Mouse (Mus musculus): ENCODE data around the gene Slc48a1. TPM values are rescaled to one million over a fixed set of nuclear protein-coding genes. Genes with fewer than 3 reads are reported as not detected.

Gene Slc48a1
- polyA plus RNA-seq, 2 experiments = 35.0 to 73.9 TPM

DNA sequence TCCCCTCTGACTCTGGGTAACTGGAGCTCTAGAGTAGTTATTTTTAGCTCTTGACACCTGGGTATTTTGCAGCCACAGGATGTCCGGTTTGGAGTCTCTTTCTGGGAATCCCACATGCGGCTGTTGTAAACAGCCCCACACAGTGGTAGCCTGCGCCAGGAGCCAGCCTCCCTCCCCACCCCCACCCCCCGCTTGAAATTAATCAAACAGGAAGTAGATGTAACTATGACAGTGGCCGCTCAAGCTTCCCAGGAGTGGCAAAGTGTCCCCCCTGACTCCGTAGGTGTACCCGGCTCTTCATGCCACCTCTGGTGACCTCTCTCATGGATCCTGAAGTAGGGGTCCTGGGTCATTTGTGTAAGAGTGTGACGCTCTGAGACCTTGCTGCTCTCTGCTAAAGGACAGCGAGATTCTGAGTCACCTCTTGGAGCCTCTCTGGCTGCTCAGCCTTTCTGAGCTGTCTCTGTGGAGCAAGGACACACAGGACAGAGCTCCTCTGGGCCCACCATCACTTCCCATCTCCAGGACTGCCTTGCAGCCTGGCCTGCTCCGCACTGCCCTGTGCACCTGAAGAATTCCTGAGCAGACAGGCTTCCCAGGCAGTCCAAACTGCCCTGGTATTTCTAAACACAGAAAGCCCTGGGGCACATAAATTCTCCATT is 43.1 kb downstream of the Slc48a1 start:
- Histone ChIP-seq H3K27me3 (ENCODE audit: control insufficient read depth, insufficient read depth, low read length) (no peaks in the 10 kb centered on the region), H3K4me3 (ENCODE audit: insufficient read depth in 1 of 2, low read depth in 2 of 2, low read length in 2 of 2) (no peak overlapping the region), H3K4me2 (ENCODE audit: low read depth) (no peak overlapping the region), H3K9me3 (ENCODE audit: control insufficient read depth, low read length) (no peaks in the 10 kb centered on the region), H3K27ac (no peak overlapping the region), H3K9ac (replicated peaks) (no peak overlapping the region), H3K4me1 (replicated peaks; ENCODE audit: control insufficient read depth in 2 of 2, insufficient read depth in 2 of 2, low read length in 1 of 2) (peaks cover 10 to 36% of the 10 kb centered on the region in 2 experiments), H3K36me3 (replicated peaks; ENCODE audit: control insufficient read depth, insufficient read depth, low read depth) (no peaks in the 10 kb centered on the region)
- TF ChIP-seq EP300 (IDR thresholded peaks at IDR 0.05; ENCODE audit: low read depth) = no peak
- TF ChIP-seq CTCF (IDR thresholded peaks at IDR 0.05; ENCODE audit: low read depth) = no peak
- no peak; the same call in 1 of the 2 replicates for ATAC-seq (ENCODE audit: insufficient read depth)
- WGBS (ENCODE audit: insufficient replicate concordance) = 28% methylated on average over 10 of the region's 10 CpGs
- DNase-seq (ENCODE audit: low read depth in 3 of 3, low spot score in 3 of 3) = no peak

DNA sequence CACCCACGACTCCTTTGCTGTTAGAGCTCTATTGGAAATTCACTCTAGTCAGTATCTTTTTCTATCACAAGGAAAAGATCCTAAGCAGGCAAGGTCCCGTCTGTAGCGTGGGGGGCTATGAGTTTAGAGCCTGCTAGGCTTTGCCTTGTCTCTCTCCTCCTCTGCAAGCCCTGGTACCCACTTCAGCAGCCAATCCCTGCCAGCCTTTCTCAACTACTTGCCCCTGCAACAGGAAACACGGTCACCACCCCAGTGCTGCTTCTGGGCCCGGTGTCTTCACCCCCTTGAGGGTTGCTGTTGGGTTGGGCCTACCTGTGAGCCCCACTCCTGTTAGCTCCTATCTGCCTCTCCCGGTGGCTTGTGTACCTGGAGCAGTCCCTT is 43.7 kb downstream of the Slc48a1 start:
- ATAC-seq (ENCODE audit: insufficient read depth) (no peak), DNase-seq (ENCODE audit: low read depth in 3 of 3, low spot score in 3 of 3) (no peak)
- Histone ChIP-seq H3K27ac (no peak overlapping the region), H3K27me3 (ENCODE audit: control insufficient read depth, insufficient read depth, low read length) (no peaks in the 10 kb centered on the region), H3K4me2 (ENCODE audit: low read depth) (no peak overlapping the region), H3K9me3 (ENCODE audit: control insufficient read depth, low read length) (no peaks in the 10 kb centered on the region), H3K36me3 (replicated peaks; ENCODE audit: control insufficient read depth, insufficient read depth, low read depth) (no peaks in the 10 kb centered on the region), H3K4me1 (replicated peaks; ENCODE audit: control insufficient read depth in 2 of 2, insufficient read depth in 2 of 2, low read length in 1 of 2) (peaks cover 13 to 41% of the 10 kb centered on the region in 2 experiments), H3K9ac (replicated peaks) (no peak overlapping the region), H3K4me3 (ENCODE audit: insufficient read depth in 1 of 2, low read depth in 2 of 2, low read length in 2 of 2) (no peak overlapping the region)
- TF ChIP-seq CTCF (IDR thresholded peaks at IDR 0.05; ENCODE audit: low read depth) (no peak), EP300 (IDR thresholded peaks at IDR 0.05; ENCODE audit: low read depth) (no peak)
- WGBS (ENCODE audit: insufficient replicate concordance) = 42% methylated on average over 6 of the region's 6 CpGs

DNA sequence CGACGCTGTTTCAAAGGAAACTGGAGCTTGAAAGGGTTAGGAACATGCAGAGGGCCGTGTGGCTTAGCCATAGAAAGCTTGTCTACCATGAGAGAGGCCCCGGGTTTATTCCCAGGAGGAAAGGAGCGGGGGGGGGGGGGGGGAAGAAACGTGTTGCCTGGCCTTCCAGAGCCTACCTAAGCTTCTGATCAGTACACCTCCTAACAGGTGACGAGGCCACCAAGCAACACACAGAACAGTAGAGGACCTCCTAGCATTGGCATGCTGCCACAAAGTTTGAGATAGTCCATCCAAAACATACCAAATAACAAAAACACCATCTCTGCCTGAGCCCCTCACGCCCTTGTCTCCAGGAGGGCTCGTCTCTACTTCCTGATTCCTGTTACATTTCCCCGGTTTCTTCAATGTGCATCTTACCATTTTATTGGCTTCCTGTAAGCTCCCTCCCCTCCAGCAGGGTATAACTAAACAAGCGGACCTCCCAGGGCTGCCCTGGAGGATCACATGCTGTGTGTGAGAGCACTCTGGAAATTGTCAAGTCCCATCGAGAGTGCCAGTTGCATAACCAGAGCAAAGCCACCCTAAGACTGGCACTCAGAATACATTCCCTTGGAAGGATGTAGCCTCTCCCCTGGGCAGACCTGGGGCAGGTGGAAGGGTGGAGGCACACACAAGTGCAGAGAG is 44.4 kb downstream of the Slc48a1 start:
- Histone ChIP-seq H3K9me3 (ENCODE audit: control insufficient read depth, low read length) (no peaks in the 10 kb centered on the region), H3K9ac (replicated peaks) (no peak overlapping the region), H3K4me2 (ENCODE audit: low read depth) (no peak overlapping the region), H3K36me3 (replicated peaks; ENCODE audit: control insufficient read depth, insufficient read depth, low read depth) (no peaks in the 10 kb centered on the region), H3K4me1 (replicated peaks; ENCODE audit: control insufficient read depth in 2 of 2, insufficient read depth in 2 of 2, low read length in 1 of 2) (peaks cover 13 to 44% of the 10 kb centered on the region in 2 experiments), H3K4me3 (ENCODE audit: insufficient read depth in 1 of 2, low read depth in 2 of 2, low read length in 2 of 2) (no peak overlapping the region), H3K27ac (no peak overlapping the region), H3K27me3 (ENCODE audit: control insufficient read depth, insufficient read depth, low read length) (no peaks in the 10 kb centered on the region)
- ATAC-seq (ENCODE audit: insufficient read depth) (no peak), DNase-seq (ENCODE audit: low read depth in 3 of 3, low spot score in 3 of 3) (no peak)
- WGBS (ENCODE audit: insufficient replicate concordance) = 40% methylated on average over 12 of the region's 12 CpGs
- TF ChIP-seq EP300 (IDR thresholded peaks at IDR 0.05; ENCODE audit: low read depth) (no peak), CTCF (IDR thresholded peaks at IDR 0.05; ENCODE audit: low read depth) (no peak)

DNA sequence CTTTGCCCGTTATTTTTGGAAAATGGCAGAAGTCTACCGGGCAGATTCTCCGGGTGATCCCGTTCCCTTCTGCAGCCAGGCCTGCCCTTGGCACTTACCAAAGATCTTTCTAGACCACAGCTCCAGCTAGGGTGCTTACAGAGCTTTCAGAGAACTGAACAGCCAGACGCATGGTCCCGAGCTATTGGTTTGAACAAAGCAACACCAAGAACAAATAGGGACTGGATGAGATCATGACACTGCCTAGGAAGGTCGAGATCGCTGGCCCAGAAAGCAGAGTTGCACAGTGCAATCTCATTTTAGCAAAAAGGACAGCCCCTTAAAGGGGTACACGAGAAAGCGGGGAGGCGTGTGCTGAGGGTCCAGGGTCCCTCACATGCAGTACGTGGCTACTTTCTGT is 45.2 kb downstream of the Slc48a1 start:
- Histone ChIP-seq H3K27me3 (ENCODE audit: control insufficient read depth, insufficient read depth, low read length) (no peaks in the 10 kb centered on the region), H3K9ac (replicated peaks) (no peak overlapping the region), H3K9me3 (ENCODE audit: control insufficient read depth, low read length) (no peaks in the 10 kb centered on the region), H3K27ac (no peak overlapping the region), H3K4me3 (ENCODE audit: insufficient read depth in 1 of 2, low read depth in 2 of 2, low read length in 2 of 2) (no peak overlapping the region), H3K4me1 (replicated peaks; ENCODE audit: control insufficient read depth in 2 of 2, insufficient read depth in 2 of 2, low read length in 1 of 2) (peaks cover 13 to 44% of the 10 kb centered on the region in 2 experiments), H3K4me2 (ENCODE audit: low read depth) (no peak overlapping the region), H3K36me3 (replicated peaks; ENCODE audit: control insufficient read depth, insufficient read depth, low read depth) (no peaks in the 10 kb centered on the region)
- ATAC-seq (ENCODE audit: insufficient read depth) (no peak), DNase-seq (ENCODE audit: low read depth in 3 of 3, low spot score in 3 of 3) (no peak)
- 74% methylated on average over 12 of the region's 12 CpGs for WGBS (ENCODE audit: insufficient replicate concordance)
- no peak for TF ChIP-seq CTCF (IDR thresholded peaks at IDR 0.05; ENCODE audit: low read depth)
- TF ChIP-seq EP300 (IDR thresholded peaks at IDR 0.05; ENCODE audit: low read depth) = no peak

DNA sequence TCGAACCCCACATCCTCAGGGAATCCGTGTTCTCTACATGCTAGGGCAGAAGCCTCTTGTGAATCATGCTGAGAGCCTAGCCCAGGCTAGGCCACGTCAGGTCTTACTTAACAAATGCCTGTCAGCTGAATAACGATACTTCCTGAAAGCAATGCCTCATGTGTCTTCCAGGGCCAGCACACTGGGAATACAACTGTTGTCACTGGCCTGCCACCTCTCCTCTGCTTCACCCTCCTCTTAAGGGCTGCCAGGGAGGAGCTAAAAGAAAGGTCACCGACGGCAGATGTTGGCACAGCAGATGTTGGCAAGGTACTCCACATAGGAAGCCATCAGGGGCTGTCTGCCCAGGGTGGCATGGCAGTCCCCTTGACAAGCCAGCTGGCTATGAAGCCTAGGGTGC is 45.7 kb downstream of the Slc48a1 start:
- no peak overlapping the region for H3K4me2 ChIP-seq (ENCODE audit: low read depth)
- ATAC-seq (ENCODE audit: insufficient read depth) (no peak), DNase-seq (ENCODE audit: low read depth in 3 of 3, low spot score in 3 of 3) (no peak)
- WGBS (ENCODE audit: insufficient replicate concordance) = 73% methylated on average over 6 of the region's 6 CpGs
- H3K9ac ChIP-seq (replicated peaks) = no peak overlapping the region
- TF ChIP-seq CTCF (IDR thresholded peaks at IDR 0.05; ENCODE audit: low read depth) (no peak), EP300 (IDR thresholded peaks at IDR 0.05; ENCODE audit: low read depth) (no peak)
- no peaks in the 10 kb centered on the region for H3K36me3 ChIP-seq (replicated peaks; ENCODE audit: control insufficient read depth, insufficient read depth, low read depth)
- no peaks in the 10 kb centered on the region for H3K27me3 ChIP-seq (ENCODE audit: control insufficient read depth, insufficient read depth, low read length)
- no peak overlapping the region for H3K27ac ChIP-seq
- H3K4me3 ChIP-seq (ENCODE audit: insufficient read depth in 1 of 2, low read depth in 2 of 2, low read length in 2 of 2) = no peak overlapping the region
- H3K9me3 ChIP-seq (ENCODE audit: control insufficient read depth, low read length) = no peaks in the 10 kb centered on the region
- H3K4me1 ChIP-seq (replicated peaks; ENCODE audit: control insufficient read depth in 2 of 2, insufficient read depth in 2 of 2, low read length in 1 of 2) = peaks cover 13 to 45% of the 10 kb centered on the region in 2 experiments

All from liver, embryonic 14.5 days (tissue).